Mouse (Mus musculus): ENCODE measurements around the gene Tnks1bp1.

DNA sequence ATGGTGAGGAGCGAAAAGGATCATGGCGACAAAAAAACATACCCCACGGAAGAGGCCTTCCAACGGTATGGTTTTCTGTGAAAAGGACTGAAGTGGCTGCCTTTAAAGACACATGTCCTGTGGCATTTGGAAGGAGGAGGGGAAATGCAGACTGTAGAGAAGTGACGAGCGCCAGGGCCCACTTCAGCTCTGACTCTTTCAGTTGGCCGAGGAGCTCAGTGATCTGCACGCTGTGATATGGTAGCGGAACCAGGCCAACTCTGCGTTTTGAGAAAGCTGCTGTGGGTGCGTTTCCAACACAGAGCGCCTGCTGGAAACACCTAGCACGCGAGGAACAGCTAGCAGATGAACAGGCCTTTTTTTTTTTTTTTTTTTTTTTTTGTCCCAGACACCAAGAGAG is 35.1 kb upstream of the Tnks1bp1 start:
- TF ChIP-seq CTCF (IDR thresholded peaks at IDR 0.05; ENCODE audit: control insufficient read depth, insufficient read depth, low read length) (no peak), POLR2A (IDR thresholded peaks at IDR 0.05; ENCODE audit: borderline replicate concordance, control insufficient read depth, low read depth, low read length) (no peak)
